Mouse (Mus musculus): ENCODE measurements around the gene Rpl37a. TPM values are rescaled to one million over a fixed set of nuclear protein-coding genes. Genes with fewer than 3 reads are reported as not detected.

The Rpl37a gene
- total RNA-seq (2021) = 100 to 1,000 TPM; 607 to 734 TPM
- long read RNA-seq, transcript Rpl37a-201 (4 exons, 558 nt) = major isoform, 226 of 254 reads
- long read RNA-seq, transcript Rpl37a-204 (3 exons, 665 nt) = minor isoform, 24 of 254 reads
- long read RNA-seq, partial matches to known transcripts = 1 of 254 reads
- long read RNA-seq, other reads (novel, unspliced or antisense) = 3 of 254 reads

GRCm38 (mm10) chr1:72710753-72711653, at the start of gene Rpl37a:
TSS of gene Rpl37a (plus strand) at chr1:72711290.
- DNase-seq (ENCODE audit: low spot score in 2 of 2) = peak; percentile 95 to 96

- peak; percentile 3 to 10 for DNase-seq (ENCODE audit: low spot score in 2 of 2)
Observed at GRCm38 (mm10) chr1:72673070-72673469, 38.0 kb upstream of the Rpl37a start.

- DNase-seq (ENCODE audit: low spot score in 2 of 2) = no peak
Observed at GRCm38 (mm10) chr1:72696256-72696655, 14.8 kb upstream of the Rpl37a start.

GRCm38 (mm10) chr1:72698651-72699050, 12.4 kb upstream of the Rpl37a start:
- no peak for DNase-seq (ENCODE audit: low spot score in 2 of 2)

- DNase-seq (ENCODE audit: low spot score in 2 of 2) = no peak
Observed at GRCm38 (mm10) chr1:72700479-72700878, 10.6 kb upstream of the Rpl37a start, which contains the start of gene Ankar. TSS of gene Ankar (minus strand) at chr1:72700579.

DNA sequence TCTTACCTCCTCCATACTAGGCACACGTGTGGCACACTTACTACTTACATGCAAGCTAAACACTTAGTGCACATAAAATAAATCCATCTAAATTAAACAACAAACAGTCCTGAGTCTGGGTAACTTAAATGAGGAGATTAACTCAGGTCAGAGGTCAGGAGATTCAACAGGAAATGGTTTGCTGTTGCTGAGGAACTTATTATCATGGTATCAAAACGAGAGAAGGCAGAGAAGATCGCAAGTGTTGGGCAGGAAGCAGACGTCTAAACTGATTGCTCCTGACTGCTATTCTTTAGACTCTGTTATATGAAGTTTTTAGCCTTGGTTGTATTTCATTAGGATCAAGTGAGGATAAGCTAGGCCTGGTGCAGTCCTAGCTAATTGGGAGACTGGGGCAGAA, 3.6 kb upstream of the Rpl37a start:
- DNase-seq (ENCODE audit: low spot score in 2 of 2) = no peak

GRCm38 (mm10) chr1:72711684-72712083, 594 bp downstream of the Rpl37a start:
- DNase-seq (ENCODE audit: low spot score in 2 of 2) = peak in 1 of 2 experiments; percentile 35

DNA sequence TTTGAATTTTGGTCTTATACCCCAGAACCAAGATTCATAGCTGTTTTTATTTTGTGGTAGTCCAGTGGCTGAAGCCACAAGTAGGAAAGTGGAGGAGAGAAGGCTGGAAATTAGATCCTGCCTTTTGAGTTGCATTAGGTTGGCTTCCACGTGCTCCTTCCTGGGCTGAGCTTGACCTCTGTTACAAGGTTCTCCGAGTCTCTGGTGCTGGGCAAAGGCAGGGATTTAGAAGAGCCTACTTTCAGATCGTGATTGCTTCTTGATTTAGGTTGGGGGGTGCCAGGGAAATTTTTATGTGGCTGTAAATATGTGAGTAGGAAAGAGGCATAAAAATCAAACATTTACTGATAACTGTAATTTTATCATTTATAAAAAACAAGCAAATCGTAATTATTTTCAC, 3.5 kb downstream of the Rpl37a start:
- DNase-seq (ENCODE audit: low spot score in 2 of 2) = no peak

DNA sequence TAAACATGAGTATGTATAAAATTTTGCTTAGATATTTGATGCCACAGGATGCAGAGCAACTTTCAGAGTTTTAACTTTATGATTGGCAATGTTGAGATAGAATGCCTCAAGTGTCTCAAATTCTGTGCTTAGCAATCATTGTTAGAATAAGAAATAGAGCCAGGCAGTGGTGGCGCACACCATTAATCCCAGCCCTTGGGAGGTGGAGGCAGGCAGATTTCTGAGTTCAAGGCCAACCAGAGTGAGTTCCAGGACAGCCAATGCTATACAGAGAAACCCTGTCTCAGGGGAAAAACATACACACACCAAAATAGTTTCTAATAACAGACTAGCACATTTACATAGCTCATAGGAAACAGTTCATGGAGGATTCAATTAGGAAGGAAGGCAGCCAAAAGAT, 4.0 kb downstream of the Rpl37a start:
- no peak for DNase-seq (ENCODE audit: low spot score in 2 of 2)

DNA sequence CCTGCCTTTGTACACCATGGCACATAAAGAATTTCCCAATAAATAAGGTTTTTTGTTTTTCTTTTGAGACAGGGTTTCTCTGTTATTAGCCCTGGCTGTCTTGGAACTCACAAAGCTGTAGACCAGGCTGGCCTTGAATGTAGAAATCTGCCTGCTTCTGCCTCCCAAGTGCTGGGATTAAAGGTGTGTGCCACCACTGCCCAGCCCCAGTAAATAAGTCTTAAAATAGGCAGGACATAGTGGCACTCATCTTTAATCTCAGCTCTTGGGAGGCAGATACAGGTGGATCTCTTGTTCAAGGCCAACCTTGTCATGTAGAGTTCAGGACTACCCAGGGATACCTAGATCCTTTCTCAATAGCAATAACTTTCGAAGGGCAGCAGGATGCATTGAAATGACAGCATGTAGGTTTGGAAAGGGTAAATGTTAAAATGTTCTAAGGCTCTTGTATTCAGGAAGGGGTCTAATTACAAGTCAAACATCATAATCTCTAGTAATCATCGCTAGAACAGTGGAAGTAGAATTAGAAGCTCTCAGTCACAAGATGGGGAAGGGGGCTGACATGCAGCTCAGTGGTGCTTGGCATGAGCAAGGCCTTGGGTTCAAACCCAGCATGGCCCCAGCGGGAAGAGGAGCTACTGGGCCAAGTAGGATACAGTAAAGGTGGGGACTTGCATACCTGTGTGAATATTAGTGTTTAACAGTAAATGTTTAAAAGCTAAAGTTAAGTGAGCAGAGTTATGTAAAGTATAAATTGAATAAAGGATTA, 4.7 kb downstream of the Rpl37a start:
- DNase-seq (ENCODE audit: low spot score in 2 of 2) = no peak

- no peak for DNase-seq (ENCODE audit: low spot score in 2 of 2)
Observed at GRCm38 (mm10) chr1:72716421-72716820, 5.3 kb downstream of the Rpl37a start.

- DNase-seq (ENCODE audit: low spot score in 2 of 2) = peak; percentile 82 to 84
Observed at GRCm38 (mm10) chr1:72716926-72717325, 5.8 kb downstream of the Rpl37a start.

DNA sequence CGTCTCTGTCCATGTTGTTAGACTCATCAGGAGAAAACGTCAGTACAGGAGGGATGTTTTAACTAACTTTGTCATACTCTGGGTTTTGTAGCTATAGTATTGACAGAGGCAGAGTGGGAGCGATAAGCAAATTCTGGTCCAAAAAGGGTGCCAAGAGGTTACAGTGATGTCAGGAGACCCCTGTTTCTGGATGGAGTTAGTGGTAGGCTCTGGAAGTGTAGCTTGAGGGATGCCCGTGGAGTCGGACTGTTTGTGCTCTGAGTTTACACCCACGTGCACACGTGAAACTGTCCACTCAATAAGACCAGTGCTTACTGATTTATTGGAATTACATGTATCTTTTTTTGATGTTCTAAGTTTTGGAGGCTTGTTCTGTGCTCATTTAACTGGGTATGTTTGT, 6.5 kb downstream of the Rpl37a start:
- no peak for DNase-seq (ENCODE audit: low spot score in 2 of 2)

- DNase-seq (ENCODE audit: low spot score in 2 of 2) = peak; percentile 57 to 66
Observed at GRCm38 (mm10) chr1:72718846-72719245, 7.8 kb downstream of the Rpl37a start.

DNA sequence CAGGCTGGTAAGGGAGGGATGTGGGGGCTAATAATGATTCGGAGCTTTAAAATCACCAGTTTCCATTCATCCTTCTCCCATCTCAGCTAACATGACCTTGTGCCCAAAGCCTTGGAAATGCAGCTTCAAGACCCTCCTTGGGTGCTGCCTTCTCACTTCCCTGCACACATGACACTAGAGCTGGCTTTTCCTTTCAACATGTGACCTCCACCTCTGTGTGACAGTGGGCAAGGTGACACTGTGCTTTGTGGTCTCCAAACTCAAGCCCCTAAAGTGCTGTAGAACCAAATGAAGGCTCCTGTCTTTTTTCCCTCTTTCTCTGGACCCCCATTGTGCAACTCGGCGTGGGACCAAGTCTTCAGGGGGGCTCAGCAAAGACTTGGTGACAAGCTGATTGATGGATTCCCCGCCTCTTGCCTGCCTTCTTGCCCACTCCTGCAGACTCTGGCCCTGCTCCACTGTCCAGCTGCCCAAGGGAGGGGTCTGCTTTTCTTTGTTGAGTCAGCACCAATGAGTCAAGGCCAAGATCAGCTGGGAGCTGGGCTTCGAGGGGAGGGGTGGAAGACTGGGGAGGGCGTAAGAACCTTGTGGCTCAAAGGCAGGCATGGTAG, 9.1 kb downstream of the Rpl37a start:
- DNase-seq (ENCODE audit: low spot score in 2 of 2) = no peak

DNA sequence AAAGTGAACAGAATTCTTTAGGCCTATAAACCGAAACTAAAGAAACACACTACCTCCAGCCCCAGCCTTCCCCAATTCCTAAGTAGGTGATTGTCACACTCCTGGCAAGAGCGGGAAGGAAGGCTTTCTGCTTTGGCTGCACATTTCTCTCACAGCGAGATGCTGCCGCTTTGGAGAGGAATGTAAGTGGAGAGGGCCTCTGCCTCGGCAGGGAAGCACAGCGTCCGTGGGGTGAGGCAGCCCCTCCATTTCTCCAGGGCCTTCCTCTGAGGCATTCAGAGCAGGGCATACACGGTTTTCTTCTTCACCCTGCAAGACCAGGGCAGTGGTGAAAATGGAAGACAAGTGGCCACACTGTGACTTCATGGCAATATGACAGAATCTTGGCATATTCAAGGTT, 11.6 kb downstream of the Rpl37a start:
- no peak for DNase-seq (ENCODE audit: low spot score in 2 of 2)

- no peak for DNase-seq (ENCODE audit: low spot score in 2 of 2)
Observed at GRCm38 (mm10) chr1:72724354-72724753, 13.3 kb downstream of the Rpl37a start.

DNA sequence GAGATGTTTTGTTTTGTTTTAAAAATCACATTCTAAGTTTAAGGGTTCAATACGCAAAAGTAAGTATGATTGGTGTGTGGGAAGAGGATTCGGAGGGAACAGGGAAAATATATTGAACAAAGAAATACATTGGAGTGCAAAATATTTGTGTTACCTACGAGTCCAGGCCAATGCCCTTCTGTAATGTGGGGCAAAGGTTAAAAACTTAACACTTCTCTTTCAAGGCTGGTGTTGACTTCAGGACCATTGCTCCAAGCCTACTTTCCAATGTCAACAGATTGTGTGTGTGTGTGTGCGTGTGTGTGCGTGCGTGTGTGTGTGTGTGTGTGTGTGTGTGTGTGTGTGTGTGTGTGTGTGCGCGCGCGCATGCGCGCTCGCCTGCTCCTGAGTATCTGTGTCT, 14.9 kb downstream of the Rpl37a start:
- DNase-seq (ENCODE audit: low spot score in 2 of 2) = no peak

DNA sequence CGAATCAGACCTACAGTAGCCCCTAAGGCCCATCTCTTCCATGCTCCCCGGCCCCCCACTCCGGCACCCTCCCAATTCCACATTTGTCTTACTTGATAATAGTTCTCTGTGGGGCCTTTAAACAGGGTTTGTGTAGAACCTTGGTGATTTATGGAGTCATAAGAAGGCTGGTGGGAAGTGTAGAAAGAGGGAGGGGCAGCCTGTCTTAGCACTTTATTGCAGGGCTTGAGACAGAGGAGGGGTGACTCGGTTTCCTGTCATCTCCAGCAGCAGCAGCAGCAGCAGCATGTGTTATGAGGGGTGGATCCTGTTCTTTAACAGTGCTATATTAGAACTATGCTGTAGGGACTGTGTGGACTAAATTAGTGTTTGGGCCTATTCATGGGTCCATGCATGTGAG, 17.7 kb downstream of the Rpl37a start:
- DNase-seq (ENCODE audit: low spot score in 2 of 2) = no peak

DNA sequence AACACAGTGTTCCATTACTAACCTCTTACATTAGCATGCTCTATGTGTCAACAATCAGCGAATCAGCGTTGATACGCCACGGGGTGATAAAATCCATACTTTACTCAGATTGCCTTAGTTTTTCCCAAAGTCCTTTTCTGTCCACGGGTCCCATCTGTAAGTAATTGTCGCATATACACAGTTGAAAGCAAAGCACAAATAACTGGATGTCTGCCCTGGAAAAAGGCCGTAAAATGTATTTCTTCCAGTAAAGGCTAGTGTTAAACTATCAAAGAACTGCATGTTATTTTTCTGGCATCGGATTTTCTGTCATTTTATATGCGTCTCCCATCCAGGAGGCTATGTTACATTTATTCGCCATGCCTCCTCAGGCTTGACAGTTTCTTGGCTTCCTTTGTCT, 19.0 kb downstream of the Rpl37a start:
- DNase-seq (ENCODE audit: low spot score in 2 of 2) = no peak

- DNase-seq (ENCODE audit: low spot score in 2 of 2) = no peak
Observed at GRCm38 (mm10) chr1:72733191-72733691, 22.2 kb downstream of the Rpl37a start.
